Mouse (Mus musculus) neural tube, embryonic 14.5 days (tissue): ENCODE measurements at regions not wholly inside any gene's neighbourhood (a gene's known extent, or its start where the extent isn't known, plus 50 kb on each side); places are given as distances from the start of the nearest gene placed in this dataset.
"Not testable (repeated sequence)": the region's sequence is repeated elsewhere in the genome, so short reads cannot be mapped to it uniquely, and the experiment has no call there.

ENCODE experiments used
- ATAC-seq: fragments of 200-750 bp; cut with Nextera tagmentation; 2 replicates; pipeline ENCODE4 v1.8.0; 2017; ENCODE audit warnings: low read depth, mild to moderate bottlenecking, moderate TSS enrichment, moderate library complexity
- H3K27ac ChIP-seq: fragments of 300-500 bp; sonication (generic); 2 replicates; pipeline ENCODE4 v1.5.1; 2014; ENCODE audit warnings: low read depth, mild to moderate bottlenecking, control low read depth, low read length, moderate library complexity, mixed read lengths
- H3K27me3 ChIP-seq: fragments of 300-500 bp; sonication (generic); 2 replicates; pipeline ENCODE4 v1.6.1; 2014; ENCODE audit warnings: low read length; ENCODE audit not compliant: control insufficient read depth, insufficient read depth
- H3K36me3 ChIP-seq: fragments of 300-500 bp; sonication (generic); 2 replicates; pipeline ENCODE4 v1.6.1; 2014; ENCODE audit warnings: low read length, mixed read lengths; ENCODE audit not compliant: control insufficient read depth, insufficient read depth
- H3K4me1 ChIP-seq: fragments of 300-500 bp; sonication (generic); 2 replicates; pipeline ENCODE4 v1.6.1; 2014; ENCODE audit warnings: low read length; ENCODE audit not compliant: control insufficient read depth, insufficient read depth
- H3K4me2 ChIP-seq: fragments of 300-500 bp; sonication (generic); 2 replicates; pipeline ENCODE4 v1.6.1; 2014; ENCODE audit warnings: mild to moderate bottlenecking, low read depth, low read length, control low read depth
- H3K4me3 ChIP-seq: fragments of 300-500 bp; sonication (generic); 2 replicates; pipeline ENCODE4 v1.5.1; 2014; ENCODE audit warnings: low read depth, low read length, control low read depth, mixed read lengths
- H3K9ac ChIP-seq: fragments of 300-500 bp; sonication (generic); replicated peaks from 2 replicates; pipeline ENCODE4 v1.6.1; 2014; ENCODE audit warnings: low read depth, mild to moderate bottlenecking, control low read depth, low read length, mixed read lengths
- H3K9me3 ChIP-seq: fragments of 300-500 bp; sonication (generic); 2 replicates; pipeline ENCODE4 v1.6.1; 2016; ENCODE audit warnings: low read length; ENCODE audit not compliant: control insufficient read depth
- WGBS: fragments of 180-500 bp; shearing (Covaris S2); extraction: QIAGEN DNeasy Blood & Tissue Kit; methylation state at CpG from one replicate; pipeline ENCODE4 v1.1.7; 2014; 5-methylcytosine and 5-hydroxymethylcytosine counted together

DNA sequence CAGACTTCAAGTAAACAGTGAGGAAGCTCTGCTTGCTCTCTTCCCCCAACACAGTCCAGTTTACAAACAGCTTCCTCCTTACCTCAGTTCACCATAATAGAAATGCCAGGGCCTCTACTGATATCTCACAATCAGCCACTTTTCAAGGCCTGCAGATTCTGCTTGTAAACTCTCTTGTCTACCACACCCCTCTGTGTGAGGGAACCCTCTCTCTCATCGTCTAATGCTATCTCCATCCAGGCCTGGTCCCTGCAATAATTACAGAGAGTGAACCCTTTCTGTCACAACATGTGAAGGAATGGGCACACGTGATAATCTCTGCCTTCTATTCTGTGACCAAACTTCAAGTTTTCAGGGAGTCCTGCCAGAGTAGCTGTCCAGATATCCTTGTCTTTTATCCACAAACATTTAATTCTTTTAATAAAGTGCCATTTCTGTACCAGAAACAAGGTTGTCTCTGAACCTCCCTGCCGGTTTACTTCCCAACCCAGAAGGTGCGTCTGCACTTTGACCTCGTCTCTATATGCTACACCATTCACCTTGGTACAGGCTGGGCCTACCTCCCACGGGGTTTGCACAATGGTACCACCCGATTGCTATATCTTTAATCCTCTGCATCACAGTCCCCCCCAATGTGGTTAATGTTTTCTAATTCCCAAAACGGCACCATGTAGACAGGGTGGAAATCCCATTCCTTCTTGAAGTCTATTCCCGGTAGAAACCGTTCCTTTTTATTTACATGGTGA lies 219.6 kb downstream of the Samd9l start:
- not testable (repeated sequence) for H3K9ac ChIP-seq, H3K4me1 ChIP-seq, H3K27me3 ChIP-seq, H3K27ac ChIP-seq, H3K4me2 ChIP-seq, H3K4me3 ChIP-seq, H3K36me3 ChIP-seq, ATAC-seq
- WGBS: 82% methylated on average over 7 of the region's 10 CpGs
- H3K9me3 ChIP-seq: peaks cover 13% of the 10 kb centered on the region

DNA sequence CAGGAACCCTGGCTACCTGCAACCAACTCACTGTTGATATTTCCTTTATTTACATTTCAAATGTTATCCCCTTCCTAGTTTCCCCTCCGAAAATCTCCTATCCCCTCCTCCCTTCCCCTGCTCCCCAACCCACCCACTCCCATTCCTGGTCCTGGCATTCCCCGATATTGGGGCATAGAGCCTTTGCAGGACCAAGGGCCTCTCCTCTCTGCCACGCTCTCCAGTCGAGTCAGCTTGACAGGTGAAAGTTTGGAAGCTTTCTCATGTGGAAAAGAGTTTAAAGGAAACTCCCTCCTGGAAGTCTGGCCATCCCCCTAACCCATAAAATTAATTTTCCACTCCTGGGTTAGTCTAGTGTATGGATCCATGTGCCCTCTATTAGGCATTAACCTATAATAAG lies 229.9 kb downstream of the Samd9l start:
- H3K36me3 ChIP-seq, H3K9ac ChIP-seq, H3K4me3 ChIP-seq, ATAC-seq, H3K27ac ChIP-seq, H3K27me3 ChIP-seq, H3K9me3 ChIP-seq, H3K4me1 ChIP-seq, H3K4me2 ChIP-seq: not testable (repeated sequence)
- 64% methylated on average over 3 of the region's 4 CpGs for WGBS

DNA sequence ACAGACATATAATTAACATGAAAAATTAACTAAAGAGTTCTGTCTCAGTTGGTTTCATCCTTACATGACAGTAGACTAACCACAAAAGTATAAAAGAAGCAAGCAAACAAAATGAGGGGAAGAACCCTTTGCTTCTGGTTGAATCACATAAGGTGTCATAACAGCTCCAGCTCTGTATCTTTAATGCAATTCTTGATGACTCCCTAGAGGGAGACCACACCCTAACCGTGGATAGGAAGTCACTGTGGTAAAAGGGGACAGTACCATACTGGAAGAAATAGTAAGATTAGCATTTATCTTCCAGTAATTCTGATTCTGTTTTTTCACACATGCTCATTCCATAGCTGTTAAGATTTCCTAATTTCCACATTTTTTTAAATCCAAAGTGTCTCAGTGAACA lies 233.2 kb downstream of the Samd9l start:
- ATAC-seq, H3K4me3 ChIP-seq, H3K27ac ChIP-seq, H3K36me3 ChIP-seq, H3K9me3 ChIP-seq, H3K27me3 ChIP-seq, H3K9ac ChIP-seq, H3K4me2 ChIP-seq, H3K4me1 ChIP-seq: not testable (repeated sequence)
- no CpG with 5 or more reads among the region's 1 CpGs for WGBS

DNA sequence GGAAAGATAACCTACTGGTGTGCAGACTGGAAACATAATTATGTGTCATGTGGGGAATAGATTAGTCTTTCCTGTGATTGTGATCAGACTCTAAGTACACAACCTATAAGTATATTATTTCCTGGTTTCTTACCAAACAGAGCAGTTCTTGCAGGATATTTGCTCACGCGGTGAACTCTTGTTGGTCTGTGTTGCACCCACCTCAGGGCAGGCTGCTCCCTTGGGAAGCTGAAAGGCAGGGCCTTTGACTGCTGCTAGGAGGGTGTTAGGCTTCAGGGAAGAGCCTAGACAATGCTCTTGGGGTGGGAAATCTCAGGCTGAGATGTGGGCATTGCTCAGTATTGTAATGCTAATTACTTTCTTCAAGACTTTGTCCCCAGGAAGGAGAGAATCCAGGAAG lies 247.5 kb downstream of the Samd9l start:
- not testable (repeated sequence) for H3K9ac ChIP-seq, H3K9me3 ChIP-seq, H3K4me1 ChIP-seq, ATAC-seq, H3K4me2 ChIP-seq, H3K4me3 ChIP-seq, H3K27ac ChIP-seq, H3K36me3 ChIP-seq, H3K27me3 ChIP-seq
- WGBS: 39% methylated on average over 2 of the region's 2 CpGs

DNA sequence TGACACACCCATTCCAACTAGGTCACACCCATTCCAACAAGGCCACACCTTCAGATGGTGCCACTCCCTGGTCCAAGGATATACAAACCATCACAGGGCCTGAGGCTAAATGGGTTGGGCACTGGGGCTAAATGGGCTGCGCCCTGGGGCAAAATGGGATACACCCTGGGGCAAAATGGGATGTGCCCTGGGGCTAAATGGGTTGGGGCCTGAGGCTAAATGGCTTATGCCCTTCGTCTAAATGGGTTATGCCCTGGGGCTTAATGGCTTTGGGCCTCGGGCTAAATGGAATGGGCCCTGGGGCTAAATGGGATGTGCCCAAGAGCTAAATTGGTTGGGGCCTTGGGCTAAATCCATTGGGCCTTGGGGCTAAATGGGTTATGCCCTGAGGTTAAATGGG lies 261.5 kb downstream of the Samd9l start:
- H3K36me3 ChIP-seq, H3K4me3 ChIP-seq, H3K4me2 ChIP-seq, H3K9me3 ChIP-seq, ATAC-seq, H3K9ac ChIP-seq, H3K27ac ChIP-seq, H3K27me3 ChIP-seq, H3K4me1 ChIP-seq: not testable (repeated sequence)
- WGBS: 76% methylated on average over 3 of the region's 3 CpGs

DNA sequence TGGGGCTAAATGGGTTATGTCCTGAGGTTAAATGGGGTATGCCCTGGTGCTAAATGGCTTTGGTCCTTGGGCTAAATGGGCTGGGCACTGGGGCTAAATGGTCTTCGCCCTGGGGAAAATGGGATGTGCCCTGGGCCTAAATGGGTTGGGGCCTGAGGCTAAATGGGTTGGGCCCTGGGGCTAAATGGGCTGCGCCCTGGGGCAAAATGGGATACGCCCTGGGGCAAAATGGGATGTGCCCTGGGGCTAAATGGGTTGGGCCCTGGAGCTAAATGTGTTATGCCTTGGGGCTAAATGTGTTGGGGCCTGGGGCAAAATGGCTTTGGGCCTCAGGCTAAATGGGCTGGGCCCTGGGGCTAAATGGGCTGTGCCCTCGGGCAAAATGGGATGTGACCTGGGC lies 265.6 kb downstream of the Samd9l start:
- not testable (repeated sequence) for H3K9ac ChIP-seq, H3K4me2 ChIP-seq, H3K36me3 ChIP-seq, H3K27me3 ChIP-seq, H3K27ac ChIP-seq, ATAC-seq, H3K9me3 ChIP-seq, H3K4me3 ChIP-seq, H3K4me1 ChIP-seq
- 80% methylated on average over 4 of the region's 4 CpGs for WGBS

DNA sequence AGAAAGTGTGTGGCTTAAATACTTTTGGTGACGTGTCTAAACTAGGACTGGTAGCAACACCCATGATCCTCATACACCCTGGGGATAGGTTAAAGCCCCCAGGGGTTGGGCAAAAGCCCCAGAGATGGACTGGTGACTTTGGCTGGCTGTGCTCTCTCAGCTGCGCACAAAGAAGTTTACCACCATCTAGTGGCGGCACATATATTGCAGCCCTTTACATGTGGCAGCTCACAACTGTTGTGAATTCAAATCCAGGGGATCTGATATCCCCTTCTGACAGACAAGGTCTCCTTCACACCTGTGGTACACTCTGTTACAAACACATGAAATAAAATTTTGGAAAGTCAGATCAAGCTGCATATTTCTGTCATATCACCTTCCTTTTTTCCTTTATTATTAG lies 283.1 kb downstream of the Samd9l start:
- H3K27ac ChIP-seq, ATAC-seq, H3K9ac ChIP-seq, H3K4me3 ChIP-seq, H3K27me3 ChIP-seq, H3K36me3 ChIP-seq, H3K4me1 ChIP-seq, H3K9me3 ChIP-seq, H3K4me2 ChIP-seq: not testable (repeated sequence)
- WGBS: 20% methylated on average over 1 of the region's 3 CpGs
